Mouse (Mus musculus) neural tube, postnatal 0 days (tissue): ENCODE results near the gene Rfwd3. TPM values are rescaled to one million over a fixed set of nuclear protein-coding genes. Genes with fewer than 3 reads are reported as not detected.

Source experiments
- polyA plus RNA-seq: library from polyadenylated mRNA; unstranded; fragments of >200 nt; fragmentation: Nextera tagmentation; extraction: Ambion mirVana; gene quantifications from 2 replicates; pipeline ENCODE4 v1.2.1, GENCODE M21; 2015

Rfwd3 gene
- polyA plus RNA-seq, result 11.1 and 12.0 TPM in 2 replicates

GRCm38 (mm10) chr8:111299821-111300568, at the start of gene Rfwd3:
Rfwd3 (minus strand) TSS chr8:111300222.

GRCm38 (mm10) chr8:111337890-111338347, 37.9 kb upstream of the Rfwd3 start, which contains the start of gene Mlkl:
Mlkl (minus strand) TSS chr8:111338177.

GRCm38 (mm10) chr8:111258631-111259407, 41.2 kb downstream of the Rfwd3 start, which contains the start of gene Glg1:
Glg1 (minus strand) TSS chr8:111259216.

Other genes with a start within 250 kb of the Rfwd3 start
- not detected in 2 replicates for gene Exosc6, start 243.9 kb downstream of the Rfwd3 start, polyA plus RNA-seq
- gene Clec18a, start 207.8 kb downstream of the Rfwd3 start, polyA plus RNA-seq, result 0.12 TPM in 1 of 2 replicates, not detected in the other
- gene Pdpr, start 205.6 kb downstream of the Rfwd3 start, polyA plus RNA-seq, result 9.5 and 9.8 TPM in 2 replicates
- 55.0 and 58.1 TPM in 2 replicates for gene Glg1, start 41.0 kb downstream of the Rfwd3 start, polyA plus RNA-seq
- gene Mlkl, start 38.0 kb upstream of the Rfwd3 start, polyA plus RNA-seq, result 0.52 and 0.72 TPM in 2 replicates
- 7.2 and 8.2 TPM in 2 replicates for gene Fa2h, start 93.6 kb upstream of the Rfwd3 start, polyA plus RNA-seq
- gene Wdr59, start 221.9 kb upstream of the Rfwd3 start, polyA plus RNA-seq, result 6.3 and 6.8 TPM in 2 replicates
- gene Znrf1, start 235.9 kb upstream of the Rfwd3 start, polyA plus RNA-seq, result 91.2 and 94.2 TPM in 2 replicates